Mouse (Mus musculus): ENCODE data around the gene Hectd4.

DNA sequence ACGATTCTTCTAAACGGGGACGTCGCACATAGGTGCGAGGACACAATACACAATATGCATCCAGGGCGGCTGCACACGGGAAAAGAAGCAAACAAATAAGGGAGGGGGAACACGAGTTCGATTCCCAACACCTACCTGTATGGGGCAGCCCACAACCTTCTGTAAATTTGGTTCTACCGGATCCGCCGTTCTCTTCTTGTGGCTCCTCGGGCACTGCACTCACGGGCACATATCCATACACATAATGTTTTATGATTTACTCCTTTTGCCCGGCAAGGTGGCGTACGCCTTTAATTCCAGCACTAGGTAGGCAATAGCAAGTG is 28.5 kb upstream of the Hectd4 start:
- no peak for TF ChIP-seq CTCF (IDR thresholded peaks at IDR 0.05; ENCODE audit: insufficient read depth, low read length)
- no peak for TF ChIP-seq POLR2A (IDR thresholded peaks at IDR 0.05; ENCODE audit: borderline replicate concordance, extremely low read depth, low read depth, low read length)
